Mouse (Mus musculus) R1 (cell line): ENCODE measurements at regions not wholly inside any gene's neighbourhood (a gene's known extent, or its start where the extent isn't known, plus 50 kb on each side); places are given as distances from the start of the nearest gene placed in this dataset.
A peak's percentile ranks its signal among the peaks of the same experiment; 100 is the strongest.

Experiments
- DNase-seq: peaks from one replicate; pipeline ENCODE4 v3.0.0-alpha.2; 2018; ENCODE audit warnings: low read depth, low spot score

DNA sequence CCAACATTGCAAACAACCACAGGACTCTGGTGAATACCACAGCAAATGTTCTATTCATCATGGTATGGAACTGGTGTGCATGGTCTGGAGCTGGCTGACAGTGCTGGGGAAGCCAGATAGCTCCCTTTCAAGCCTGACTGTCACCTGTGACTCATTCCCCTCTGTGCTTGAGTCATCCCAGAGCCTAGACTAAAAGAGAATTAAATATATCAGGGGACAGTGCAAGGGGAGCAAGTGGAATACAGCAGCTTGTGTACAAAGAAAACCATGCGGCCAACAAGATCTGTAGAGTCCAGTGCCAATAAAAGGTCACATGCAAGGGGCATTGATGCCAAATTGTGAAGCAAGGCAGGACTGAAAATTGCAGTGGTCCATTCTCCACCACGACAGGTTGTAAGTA is 117.7 kb downstream of the Pah start:
- DNase-seq = no peak

- peak; percentile 28 for DNase-seq
Observed at GRCm38 (mm10) chr10:87649091-87649490, 127.5 kb downstream of the Pah start.

DNA sequence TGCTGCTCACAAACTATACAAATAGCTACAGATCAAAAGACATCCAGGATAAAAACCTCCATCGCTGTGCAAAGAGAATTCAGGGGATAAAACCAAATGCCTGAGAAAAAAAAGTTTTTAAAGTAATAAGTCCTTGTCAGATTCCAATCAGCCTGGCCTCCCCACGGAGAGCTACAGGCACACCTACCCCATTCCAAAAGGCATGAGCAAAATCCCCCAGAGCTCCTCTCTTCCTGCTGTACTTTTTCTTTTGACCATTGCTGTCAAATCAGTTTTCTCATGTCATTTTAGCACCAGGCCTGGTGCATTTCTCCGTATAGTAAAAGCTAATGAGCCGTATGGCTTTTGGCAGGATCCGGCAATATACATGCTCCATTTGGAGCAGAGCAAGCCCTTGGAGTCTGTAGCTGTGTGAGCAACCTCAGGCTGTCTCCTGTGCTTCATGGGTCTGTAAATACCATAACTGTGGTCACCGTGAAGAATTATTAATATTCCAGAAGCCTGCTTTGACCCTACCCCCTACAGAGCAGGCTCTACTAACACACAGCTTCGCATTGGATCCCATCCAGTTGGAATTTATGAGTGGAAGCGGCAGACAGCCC is 130.6 kb downstream of the Pah start:
- no peak for DNase-seq

DNA sequence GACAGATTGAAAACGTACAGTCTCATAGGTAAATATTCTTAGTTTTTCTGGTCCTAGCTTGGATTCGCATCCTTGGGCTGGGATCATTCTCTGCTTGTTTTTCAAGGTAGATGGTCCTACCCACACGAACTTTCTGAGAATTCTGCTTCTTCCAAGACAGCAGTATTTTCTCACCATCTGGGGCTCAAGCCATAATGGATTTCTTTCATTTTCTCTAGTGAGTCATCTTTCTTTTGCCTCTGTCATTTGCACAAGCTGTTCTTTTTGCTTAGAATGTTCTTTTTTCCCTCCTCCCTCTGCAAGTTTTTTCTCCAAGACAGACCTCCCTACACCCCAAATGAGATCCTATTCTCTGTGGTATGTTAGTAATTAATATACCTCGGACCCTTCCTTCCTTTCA is 132.5 kb downstream of the Pah start:
- DNase-seq = no peak

- DNase-seq = no peak
Observed at GRCm38 (mm10) chr10:87666020-87666718, 144.6 kb downstream of the Pah start.

DNA sequence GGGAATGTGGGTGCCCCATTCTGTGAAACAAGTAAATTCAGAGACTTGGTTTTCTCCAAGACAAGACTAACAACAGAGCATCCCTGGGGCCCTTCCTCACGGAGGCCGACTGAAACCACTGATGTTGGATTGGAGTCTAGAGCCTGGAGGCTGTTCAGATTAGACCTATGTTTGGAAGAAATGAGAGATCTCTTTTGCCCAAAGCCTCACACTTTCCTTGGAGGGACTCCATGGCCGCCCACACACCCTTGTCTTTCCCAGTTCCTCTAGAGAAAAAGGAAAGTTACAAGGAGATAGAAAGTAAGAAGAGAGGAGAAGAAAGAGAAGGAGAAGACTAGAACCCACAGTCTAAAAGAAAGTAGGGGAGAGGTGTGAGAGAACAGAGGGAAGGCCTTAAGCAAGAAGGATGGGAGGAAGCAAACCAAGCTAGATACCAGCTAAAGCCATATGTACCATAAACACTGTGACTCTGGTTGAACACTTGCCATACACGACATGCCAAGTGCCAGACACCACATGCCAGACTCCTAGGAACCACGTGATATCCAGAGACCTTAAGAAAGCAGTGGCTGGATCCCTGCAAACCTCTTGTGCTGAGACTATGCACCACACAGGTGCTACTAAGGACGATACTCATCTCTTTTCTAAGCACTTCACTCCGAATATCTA is 145.3 kb downstream of the Pah start:
- DNase-seq = no peak

- no peak for DNase-seq
Observed at GRCm38 (mm10) chr10:87667651-87668140, 146.1 kb downstream of the Pah start.

DNA sequence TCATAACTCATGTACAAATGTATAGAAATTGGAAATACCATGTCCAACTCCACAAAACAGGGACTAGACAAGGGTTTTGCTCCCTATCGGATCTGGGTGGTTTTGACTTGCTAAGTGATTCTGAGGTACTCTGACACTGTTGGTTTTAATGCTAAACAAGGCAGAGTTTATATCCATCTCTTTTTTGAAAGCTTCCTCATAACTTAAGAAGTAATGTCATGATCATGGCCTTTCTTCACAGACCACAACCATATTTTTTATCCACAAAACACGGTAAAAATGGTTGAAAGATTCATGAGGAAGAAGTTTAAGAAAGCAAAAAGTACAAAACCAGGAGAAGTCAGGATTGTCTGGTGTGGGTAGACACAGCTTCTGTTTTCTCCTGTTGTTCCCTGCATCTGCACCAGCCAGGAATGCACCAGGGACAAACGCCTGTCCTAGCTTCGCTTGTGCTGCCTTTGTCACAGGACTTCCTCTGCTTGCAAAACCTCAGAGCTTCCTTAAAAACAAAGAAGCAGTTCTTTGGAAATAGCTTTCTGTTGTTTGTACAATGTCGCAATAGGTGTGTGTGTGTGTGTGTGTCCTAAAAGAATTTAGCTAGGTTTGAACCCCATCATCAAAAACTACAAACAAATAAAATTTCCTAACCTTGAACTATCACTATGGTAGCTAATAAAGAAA is 153.3 kb downstream of the Pah start:
- DNase-seq = no peak

GRCm38 (mm10) chr10:87676041-87676672 is 154.6 kb downstream of the Pah start:
- DNase-seq = no peak

- no peak for DNase-seq
Observed at GRCm38 (mm10) chr10:87678984-87679383, 157.4 kb downstream of the Pah start.

DNA sequence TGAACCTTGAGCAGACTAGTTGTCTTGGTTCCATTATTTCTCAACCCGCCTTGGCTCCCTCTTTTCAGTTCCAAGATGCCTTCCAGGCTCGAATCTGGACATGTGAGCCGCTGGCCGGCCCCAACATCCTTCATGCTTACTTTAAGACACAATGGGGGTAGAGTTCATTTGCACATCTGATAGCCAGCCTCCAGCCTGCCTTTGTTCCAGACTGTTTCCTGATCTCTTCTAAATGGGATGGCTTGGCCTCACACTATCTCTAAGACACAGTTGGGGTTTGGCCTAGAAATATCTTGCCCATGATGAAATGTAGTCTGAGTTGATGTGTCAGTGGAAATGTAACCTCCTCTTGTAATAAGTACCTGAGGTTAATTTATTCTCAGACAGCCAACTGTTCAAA is 164.7 kb downstream of the Pah start:
- peak; percentile 62 for DNase-seq

- no peak for DNase-seq
Observed at GRCm38 (mm10) chr10:87686785-87687184, 165.2 kb downstream of the Pah start.

- no peak for DNase-seq
Observed at GRCm38 (mm10) chr10:87687844-87688243, 166.2 kb downstream of the Pah start.

DNA sequence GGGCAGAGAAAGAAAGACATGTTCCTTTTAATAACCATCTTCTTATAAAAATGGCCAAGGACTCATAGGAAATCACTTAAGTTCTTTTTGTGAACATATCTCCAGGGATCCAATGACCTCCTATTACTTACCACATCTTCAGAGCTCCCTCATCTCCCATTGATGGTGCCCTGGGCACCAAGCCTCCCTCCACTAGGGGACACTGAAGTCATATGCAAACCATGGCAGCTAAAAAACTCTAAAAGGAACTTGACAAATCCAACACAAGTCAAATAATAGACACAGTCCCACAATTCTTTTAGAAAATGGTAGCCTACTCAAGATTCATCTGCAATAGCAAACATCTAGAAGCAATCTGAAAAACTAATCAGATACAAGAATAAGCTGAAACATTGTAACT is 167.2 kb upstream of the Igf1 start:
- no peak for DNase-seq

DNA sequence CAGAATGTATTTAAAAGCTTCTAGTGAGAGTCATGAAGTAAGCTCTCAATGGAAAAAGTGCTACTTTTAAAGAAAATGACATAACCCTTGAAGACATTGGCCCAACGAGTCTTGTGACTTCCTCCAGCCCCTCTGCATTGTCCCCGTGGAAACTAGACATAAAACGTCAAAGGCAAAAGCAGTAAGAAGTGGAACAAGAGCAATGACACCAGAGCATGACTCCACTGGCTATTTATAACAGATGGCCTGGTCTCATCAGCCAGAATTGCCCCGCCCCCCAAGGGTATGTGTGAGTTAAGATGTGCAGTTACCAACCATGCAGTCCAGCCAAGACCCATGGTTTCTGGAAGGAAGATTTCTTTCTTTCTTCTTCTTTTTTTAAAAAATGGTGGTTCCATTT is 161.6 kb upstream of the Igf1 start:
- DNase-seq = no peak

DNA sequence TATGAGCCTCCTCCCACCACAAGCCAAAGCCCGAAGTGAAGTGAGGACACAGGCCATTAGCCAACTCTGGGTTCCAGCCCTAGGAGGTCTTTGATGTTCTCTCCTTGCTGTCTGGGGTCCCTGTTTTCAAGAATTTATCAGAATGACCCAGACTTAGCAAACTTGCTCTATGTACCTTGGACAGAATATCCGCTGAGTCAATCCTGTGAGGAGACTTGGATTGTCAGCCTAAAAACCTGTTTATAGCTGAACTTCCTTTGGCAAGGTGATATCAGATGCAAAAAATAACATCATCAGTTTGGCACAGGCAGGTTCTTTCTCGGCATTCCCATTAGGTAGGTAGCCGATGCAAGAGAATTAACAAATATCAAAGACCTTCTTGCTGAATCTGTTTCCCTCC is 146.9 kb upstream of the Igf1 start:
- DNase-seq = no peak

DNA sequence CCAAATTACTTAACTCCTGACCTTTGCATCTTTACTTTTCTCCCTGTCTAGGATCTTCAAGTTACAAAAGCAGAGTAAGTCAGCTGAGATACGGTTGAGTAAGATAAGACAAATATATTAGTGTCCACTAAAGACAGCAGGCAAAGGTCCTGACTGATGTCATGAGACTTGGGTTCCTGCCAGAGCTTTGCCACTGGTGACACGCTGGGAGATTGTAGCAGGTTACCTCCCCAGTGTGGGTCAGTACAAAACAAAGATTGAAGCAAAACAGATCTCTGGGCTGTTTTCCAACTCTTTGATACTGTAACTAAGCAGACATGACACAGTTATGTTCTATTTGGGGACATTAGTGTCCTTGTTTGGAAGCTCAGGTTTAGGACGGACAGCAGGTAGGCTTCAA is 146.3 kb upstream of the Igf1 start:
- no peak for DNase-seq

DNA sequence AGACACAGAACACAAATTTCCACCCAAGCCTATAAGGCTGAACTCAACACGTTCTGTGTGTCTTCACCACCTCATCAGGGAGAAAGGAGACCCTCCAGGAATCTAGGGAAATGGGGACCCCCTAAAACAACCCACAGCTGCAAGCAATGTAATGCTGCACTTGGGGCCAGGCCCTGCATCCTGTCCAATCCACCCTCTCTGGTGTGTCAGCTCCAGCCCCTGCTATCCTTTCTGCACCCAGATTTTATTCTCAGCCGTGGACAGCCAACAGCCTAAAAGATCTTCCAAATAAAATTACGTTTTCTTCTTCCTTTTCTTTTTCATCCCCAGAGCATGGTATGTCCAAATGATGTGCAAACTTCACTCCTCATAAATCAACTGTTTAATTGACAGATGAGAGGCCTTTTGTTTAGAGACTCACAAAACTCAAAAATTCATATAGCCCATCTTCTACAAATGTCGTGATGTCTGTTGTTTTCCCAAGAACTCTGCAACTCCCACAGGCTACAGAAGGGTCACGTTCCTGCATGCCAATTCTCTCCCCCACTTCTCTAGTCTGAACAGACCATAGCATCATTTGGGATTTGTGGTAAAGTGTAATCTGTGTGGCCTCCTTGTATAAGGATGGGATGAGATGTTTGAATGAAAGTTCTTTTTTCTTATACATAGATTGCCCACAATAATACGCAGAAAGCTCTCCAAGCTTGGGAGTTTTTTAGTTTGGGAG is 142.0 kb upstream of the Igf1 start:
- DNase-seq = no peak

GRCm38 (mm10) chr10:87717156-87717555 is 140.9 kb upstream of the Igf1 start:
- no peak for DNase-seq

DNA sequence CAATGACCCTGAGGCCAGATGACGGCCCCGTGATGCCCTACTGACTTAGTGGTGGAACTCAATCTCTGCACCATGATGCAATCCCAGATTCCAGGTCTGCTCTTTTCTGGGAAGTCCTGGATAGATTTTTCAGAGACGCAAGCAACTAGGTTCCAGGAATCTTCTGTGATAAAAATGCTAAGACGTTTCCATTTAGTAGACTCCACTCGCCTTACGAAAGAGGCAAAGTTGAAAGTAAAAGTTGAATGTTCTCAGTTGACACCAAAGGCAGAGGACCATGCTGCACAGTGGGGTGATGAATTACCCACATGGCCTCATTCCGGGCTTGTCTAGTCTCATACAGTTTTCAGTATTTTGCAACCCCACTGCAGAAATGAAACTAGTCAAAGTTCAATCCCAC is 139.6 kb upstream of the Igf1 start:
- no peak for DNase-seq

GRCm38 (mm10) chr10:87719978-87720377 is 138.1 kb upstream of the Igf1 start:
- no peak for DNase-seq
